Mouse (Mus musculus) granulocyte monocyte progenitor cell, adult 5-6 weeks (primary cell): ENCODE data around the gene Srebf1. TPM values are rescaled to one million over a fixed set of nuclear protein-coding genes. Genes with fewer than 3 reads are reported as not detected.
A peak's percentile ranks its signal among the peaks of the same experiment; 100 is the strongest.

Source experiments
- ATAC-seq: replicated peaks from 2 replicates; pipeline ENCODE4 v1.8.0; 2016; ENCODE audit warnings: mild to moderate bottlenecking, moderate TSS enrichment, inconsistent platforms; ENCODE audit not compliant: poor library complexity, severe bottlenecking
- total RNA-seq, 2 experiments: library from RNA; stranded (forward) in 1 of 2; stranded (reverse) in 1 of 2; fragments of 200-712, 200-1000 nt in 1 of 2; fragments of >200 nt in 1 of 2; fragmentation: Nextera tagmentation in 1 of 2; gene quantifications; 2 replicates each; pipeline ENCODE4 v1.2.3; 2014 to 2017

Srebf1 gene
- total RNA-seq, 2 experiments from 2014 or later = 27.3 to 42.0 TPM

- ATAC-seq = no peak; the same call in 1 of the 2 replicates
Measured at GRCm38 (mm10) chr11:60184346-60185325, 37.7 kb downstream of the Srebf1 start.

DNA sequence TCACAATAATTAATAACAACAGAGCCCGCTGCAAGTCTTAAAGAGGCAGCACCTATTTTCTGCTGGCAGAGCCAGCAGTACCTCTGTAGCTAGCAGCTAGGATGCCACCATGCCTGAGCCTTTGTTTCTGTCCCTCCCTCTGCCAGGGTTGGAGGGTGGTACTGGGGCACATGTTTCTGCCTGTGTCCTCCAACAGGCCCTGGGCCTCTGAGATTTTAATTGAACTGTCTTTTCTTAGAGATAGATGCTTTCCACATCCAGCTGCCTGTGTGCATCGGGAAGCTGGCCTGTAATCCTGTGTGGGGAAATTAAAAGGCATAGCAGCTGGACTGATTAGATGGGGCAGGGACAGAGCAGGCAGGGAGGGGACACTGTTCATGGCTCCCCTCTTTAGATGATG is 39.6 kb downstream of the Srebf1 start:
- no peak for ATAC-seq

DNA sequence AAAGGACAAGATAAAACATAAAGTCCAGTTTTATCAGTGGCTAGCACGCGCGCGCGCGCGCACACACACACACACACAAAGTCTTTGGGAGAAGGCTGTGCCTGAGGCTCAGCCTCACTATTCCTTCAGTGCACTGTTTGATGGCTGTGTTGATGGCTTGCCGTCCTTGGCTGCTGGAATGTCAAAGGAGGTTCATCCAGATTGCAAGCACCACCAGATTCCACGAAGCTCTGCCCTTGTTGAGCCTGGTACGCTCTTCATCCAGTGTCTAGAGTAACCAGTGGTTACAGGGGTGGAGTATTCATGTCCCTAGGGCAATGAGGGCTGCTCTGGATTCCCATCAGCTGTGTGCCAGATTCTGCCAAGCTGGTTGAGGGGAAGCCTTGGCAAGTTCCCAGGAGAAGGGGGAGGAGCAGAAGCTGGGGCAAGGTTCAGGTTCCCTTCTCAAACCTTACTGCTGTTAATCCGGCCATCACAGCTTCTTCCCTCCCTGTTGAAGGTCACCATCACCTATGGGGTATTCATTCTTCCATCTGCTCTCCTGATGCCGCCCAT is 40.2 kb downstream of the Srebf1 start:
- no peak for ATAC-seq

- ATAC-seq = no peak
Measured at GRCm38 (mm10) chr11:60178506-60178905, 43.9 kb downstream of the Srebf1 start.

GRCm38 (mm10) chr11:60178005-60178404 is 44.4 kb downstream of the Srebf1 start:
- no peak for ATAC-seq

GRCm38 (mm10) chr11:60176975-60177657 is 45.3 kb downstream of the Srebf1 start:
- peak; percentile 33 for ATAC-seq

DNA sequence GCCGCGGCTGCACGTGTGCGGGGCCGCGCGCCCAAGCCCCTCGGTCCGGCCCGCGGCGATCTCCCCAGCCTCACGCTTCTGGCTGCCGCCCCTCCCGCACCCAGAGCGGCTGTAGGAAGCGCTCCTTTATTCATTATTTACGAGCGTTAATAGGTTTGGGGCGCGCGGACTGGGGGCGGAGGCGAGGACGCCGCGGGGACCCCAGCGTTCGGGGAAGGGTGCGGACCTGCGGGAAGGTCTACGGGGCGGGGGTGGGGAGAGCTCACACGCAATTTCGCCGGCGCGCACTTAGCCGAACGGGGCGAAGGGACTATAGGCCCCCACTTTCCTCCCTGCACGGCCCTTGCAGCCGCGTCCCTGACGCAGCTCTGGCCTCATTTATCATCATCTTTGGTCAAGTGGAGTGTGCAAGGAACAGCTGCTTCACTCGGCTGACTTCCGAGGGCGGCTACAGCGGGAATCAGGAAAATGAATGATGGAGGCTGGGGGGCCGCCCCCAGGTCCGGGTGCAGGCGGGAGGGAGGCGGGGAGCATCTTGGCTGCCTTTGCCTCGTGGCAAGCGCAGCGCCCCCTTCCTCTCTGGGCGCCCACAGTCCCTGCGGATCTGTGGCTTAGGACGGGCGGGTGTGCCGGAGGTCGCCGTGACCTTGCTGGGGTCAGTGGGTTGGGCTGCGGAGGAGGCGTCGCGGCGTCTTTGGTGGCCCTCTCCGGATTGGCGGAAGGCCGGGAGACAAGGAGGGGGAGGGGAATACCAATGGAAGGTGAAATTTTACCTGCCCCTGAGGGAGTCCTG is 46.0 kb downstream of the Srebf1 start:
- ATAC-seq = peak; percentile 80

GRCm38 (mm10) chr11:60175371-60176181 is 46.8 kb downstream of the Srebf1 start:
- peak; percentile 36 for ATAC-seq

GRCm38 (mm10) chr11:60173606-60174184 is 48.7 kb downstream of the Srebf1 start:
- no peak for ATAC-seq

GRCm38 (mm10) chr11:60172074-60172473 is 50.3 kb downstream of the Srebf1 start:
- ATAC-seq = no peak

GRCm38 (mm10) chr11:60168780-60169179 is 53.6 kb downstream of the Srebf1 start:
- ATAC-seq = no peak

DNA sequence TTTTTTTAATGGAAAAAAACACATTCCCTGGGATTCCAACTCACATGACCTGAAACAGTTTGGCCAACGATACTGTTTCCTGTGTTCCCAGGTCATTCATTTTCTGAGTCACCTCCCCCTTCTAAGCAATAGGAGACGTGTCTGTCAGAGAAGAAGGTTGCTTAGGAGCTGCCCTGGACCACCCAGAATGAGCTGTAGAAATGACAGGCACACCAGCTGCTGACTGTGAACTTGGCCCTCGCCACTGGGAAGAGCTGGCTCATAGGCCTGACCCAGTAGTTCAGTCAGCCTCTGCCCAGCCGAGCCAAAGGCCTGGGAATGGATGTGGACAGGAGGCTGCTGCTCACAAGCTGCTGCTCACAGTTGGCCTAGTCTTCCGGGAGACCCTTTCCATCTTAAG is 57.3 kb downstream of the Srebf1 start:
- no peak for ATAC-seq

DNA sequence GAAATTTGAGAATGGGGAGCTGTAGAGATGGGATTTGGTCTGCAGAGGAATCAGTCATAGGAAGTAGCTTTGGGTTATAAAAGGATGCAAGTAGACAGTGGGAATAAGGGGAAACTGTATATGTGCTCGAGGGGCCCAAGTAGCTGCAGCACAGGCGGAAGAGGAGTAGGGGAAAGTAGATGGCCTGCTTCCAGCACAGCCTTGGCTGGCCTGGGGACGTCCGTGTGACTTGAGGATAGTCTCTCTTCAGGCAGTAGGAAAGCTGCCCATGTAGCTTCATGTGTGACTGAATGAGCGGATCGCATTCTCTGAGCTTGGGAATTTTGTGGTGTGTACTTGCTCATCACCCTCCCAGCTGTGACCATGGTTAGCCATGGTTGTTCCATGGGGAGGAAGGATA is 57.9 kb downstream of the Srebf1 start:
- no peak for ATAC-seq

DNA sequence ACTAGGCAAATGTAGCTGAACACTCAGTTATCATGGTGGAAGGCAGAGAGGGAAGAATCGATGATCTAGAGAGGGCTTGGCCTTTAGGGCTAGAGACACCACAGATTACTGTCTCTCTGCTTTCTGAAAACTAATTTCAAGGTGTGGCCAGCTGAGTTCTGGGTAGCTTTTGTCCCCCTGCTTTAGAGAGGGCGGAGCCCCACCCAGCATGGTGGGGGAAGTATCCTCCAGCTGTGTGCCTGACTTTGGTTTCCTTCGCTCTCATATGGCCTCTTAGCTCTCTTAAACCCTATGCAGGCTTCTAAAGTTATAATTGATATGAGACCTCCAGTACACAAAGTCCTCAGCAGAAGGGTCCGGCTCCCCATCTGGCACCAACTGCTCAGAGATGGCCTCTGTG is 59.0 kb downstream of the Srebf1 start:
- ATAC-seq = no peak

DNA sequence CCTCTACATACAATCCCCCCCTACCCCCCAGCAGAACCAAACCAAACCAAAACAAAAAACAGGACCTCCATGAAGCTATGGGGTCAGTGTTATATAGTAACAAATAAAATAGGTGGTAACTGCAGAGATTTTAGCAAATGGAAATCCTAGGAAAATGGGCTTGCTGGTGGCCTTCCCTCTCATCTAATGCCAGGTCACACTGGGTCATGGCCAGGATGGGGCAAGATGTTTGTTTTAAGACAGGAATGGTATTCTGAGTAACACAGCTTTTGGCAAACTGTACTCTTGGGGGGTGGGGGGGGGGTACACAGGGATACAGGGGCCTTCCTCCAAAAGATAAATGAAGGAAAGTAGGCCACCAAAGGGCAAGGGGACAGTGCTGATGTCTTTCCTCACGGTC is 59.8 kb downstream of the Srebf1 start:
- no peak for ATAC-seq

DNA sequence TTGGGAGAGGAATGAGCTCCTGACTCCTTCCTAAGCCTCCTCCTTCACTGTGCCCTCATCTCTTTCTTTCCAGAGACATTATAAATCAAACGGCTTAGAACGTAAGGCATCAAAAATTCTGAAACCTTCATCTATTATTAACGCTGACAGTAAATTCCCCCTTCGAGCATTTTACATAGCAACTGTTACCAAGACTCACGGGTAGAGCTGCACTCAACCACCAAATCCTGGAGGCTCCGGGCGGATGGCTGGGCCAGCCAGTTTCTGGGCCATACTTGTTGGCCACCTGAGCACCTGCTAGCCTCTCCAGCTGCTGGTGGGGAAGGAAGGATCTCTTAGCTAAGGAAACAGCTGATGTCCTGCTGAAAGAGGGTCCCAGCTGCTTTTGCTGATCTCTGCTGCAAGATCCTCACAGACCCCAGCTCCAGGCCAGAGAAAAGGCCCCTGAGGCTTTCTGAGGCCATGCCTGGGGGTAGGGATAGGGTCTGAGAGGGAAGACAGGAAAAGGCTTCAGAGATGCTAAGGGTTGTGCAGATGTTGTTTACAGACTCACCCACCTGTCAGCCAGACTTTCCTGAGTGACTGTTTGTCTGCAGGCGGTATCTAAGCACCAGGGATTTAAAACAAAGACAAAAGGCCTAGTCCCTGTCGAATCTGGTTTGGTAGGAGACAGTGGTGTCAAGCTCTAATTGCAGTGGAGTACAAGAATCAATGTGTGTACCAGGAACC is 61.1 kb downstream of the Srebf1 start:
- ATAC-seq = no peak

DNA sequence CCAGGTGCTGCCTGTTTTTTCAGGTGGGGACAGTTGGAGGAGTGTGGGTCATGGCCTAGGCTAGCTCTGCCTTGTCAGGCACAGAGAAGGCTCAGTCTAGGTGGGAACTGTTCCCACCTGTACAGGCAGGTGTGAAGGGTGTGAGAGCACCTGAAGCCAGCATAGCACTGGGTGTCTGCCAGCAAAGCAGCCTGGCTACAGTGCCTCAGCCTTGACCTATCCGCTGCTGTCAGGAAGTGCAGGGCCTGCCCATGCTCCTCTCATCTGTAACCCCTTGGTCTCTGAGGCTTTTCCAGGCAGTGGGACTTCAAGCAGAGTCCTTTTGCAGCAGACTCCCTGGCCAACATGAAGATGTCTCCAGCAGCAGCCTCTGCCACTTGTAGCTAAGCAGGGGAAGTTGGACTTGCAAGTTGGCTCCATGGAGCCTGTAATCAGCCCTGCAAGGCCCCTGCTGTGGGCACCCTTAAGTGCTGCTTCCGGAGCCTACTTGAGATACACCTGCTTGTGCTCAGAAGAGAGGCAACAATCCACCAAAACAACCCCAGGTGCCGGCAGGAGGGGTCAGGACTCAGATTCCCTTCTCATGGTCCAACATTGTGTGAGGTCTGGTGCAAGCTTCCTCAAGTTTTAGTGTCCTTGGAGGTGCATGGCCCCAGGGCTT is 61.8 kb downstream of the Srebf1 start:
- ATAC-seq = no peak

- no peak for ATAC-seq
Measured at GRCm38 (mm10) chr11:60159955-60160354, 62.4 kb downstream of the Srebf1 start.
